Mouse (Mus musculus): ENCODE measurements around the gene Epn3. TPM values are rescaled to one million over a fixed set of nuclear protein-coding genes. Genes with fewer than 3 reads are reported as not detected.

Gene Epn3
- not detected for total RNA-seq (2021)
- long read RNA-seq, experiment 1, result 0 reads
- long read RNA-seq, experiment 2, result 0 reads

GRCm38 (mm10) chr11:94499661-94500152 is at the start of gene Epn3:
TSS of gene Epn3 (minus strand) at chr11:94499974.
- no peak for DNase-seq (ENCODE audit: low spot score)

- peak; percentile 96 for DNase-seq (ENCODE audit: low spot score)
Observed at GRCm38 (mm10) chr11:94548888-94549690, 49.3 kb upstream of the Epn3 start, which contains the start of gene Rsad1. TSS of gene Rsad1 (minus strand) at chr11:94549255.

DNA sequence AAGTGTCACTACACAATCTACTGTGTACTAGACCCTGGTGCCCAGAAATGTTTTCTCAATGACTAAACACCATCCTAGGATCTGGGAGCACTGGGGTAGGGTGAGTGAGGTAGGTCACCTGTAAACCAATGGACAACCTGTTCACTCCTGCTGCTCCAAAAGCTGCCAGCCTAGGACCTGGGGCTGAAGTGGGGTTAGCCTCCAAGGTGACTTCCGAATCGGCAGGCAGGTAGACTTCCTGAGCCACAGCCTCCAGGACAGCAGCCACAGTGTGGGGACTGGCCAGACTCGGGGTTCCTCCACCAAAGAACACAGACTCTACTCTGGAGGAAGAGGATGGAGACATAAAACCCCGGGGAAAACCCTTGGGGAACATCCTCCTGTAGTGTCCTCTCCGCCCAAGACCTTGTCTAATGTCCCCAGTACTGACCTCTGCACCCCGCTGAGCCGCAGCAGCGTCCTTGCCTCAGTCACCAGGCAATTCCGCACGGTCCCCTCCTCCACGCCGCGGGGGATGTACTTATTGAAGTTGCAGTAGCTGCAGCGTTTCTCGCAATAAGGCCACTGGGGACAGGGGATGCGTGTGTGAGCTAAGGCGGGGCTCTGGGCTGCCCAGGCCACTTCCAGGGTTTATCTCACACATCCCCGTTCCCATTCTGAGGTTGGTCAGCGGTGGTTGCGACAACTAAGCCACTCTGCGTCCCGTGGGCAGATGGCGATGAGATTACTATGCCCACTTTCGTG is 48.4 kb upstream of the Epn3 start:
- peak; percentile 26 for DNase-seq (ENCODE audit: low spot score)

DNA sequence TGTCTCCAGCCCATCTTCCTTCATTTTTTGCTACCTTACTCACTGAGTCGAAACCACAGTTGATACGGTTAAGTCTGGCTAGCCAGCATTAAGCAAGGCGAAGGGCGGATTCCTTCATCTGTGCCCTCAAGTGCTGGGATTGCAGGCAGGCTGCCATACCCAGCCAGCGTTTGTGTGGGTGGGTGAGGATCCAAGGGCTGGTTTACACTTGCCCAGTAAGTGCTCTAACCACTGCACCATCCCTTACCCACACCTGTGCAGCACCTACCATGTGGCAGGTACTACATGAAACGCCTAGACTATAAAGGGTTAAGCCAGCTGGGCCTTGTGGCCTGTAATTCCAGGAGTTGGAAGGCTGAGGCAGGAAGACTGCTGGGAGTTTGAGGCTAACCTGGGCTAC is 47.5 kb upstream of the Epn3 start:
- no peak for DNase-seq (ENCODE audit: low spot score)

GRCm38 (mm10) chr11:94546381-94546780 is 46.6 kb upstream of the Epn3 start:
- DNase-seq (ENCODE audit: low spot score), result no peak

- no peak for DNase-seq (ENCODE audit: low spot score)
Observed at GRCm38 (mm10) chr11:94544422-94544821, 44.6 kb upstream of the Epn3 start.

GRCm38 (mm10) chr11:94543932-94544331 is 44.2 kb upstream of the Epn3 start:
- peak; percentile 96 for DNase-seq (ENCODE audit: low spot score)

- no peak for DNase-seq (ENCODE audit: low spot score)
Observed at GRCm38 (mm10) chr11:94543344-94543743, 43.6 kb upstream of the Epn3 start.

DNA sequence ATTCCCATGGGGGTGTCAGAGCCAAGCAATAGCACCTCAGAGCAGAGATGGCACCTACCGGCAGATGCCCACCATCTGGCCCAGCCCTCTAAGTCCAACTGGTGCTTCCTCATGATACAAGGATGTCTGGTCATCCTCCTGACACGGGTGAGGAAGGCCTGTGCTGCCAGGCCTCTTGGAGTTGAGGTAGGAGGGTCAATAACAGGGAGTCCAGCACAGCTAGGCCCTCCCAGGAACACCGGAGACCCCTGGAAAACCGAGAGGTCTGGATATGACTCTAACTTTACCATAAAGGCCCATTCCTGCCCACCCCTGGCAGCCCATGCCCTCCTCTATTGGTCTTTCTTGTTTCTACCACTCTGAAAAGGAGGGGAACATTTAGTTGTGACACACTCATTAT is 42.6 kb upstream of the Epn3 start:
- no peak for DNase-seq (ENCODE audit: low spot score)

GRCm38 (mm10) chr11:94539761-94540160 is 40.0 kb upstream of the Epn3 start:
- no peak for DNase-seq (ENCODE audit: low spot score)

GRCm38 (mm10) chr11:94538733-94539292 is 39.0 kb upstream of the Epn3 start:
- DNase-seq (ENCODE audit: low spot score), result no peak

DNA sequence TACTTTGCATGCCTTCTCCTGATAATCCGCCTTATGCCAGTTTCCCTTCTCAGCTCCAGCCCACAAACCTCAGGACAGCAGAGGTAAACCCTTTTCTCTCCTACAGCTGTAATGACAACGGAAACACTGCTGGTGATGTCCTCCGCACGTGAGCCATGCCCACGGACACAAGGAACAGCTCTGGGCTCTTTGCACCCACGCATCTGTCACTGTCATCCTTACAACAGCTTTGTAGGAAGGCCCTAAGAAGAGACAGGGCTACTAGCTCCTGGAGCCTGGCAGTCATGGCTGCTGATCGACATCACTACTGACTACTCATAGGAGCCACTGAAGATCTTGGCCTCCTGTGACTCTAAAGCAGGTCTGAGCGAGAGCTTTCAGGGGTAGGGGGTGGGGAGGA is 33.4 kb upstream of the Epn3 start:
- no peak for DNase-seq (ENCODE audit: low spot score)

GRCm38 (mm10) chr11:94528879-94529278 is 29.1 kb upstream of the Epn3 start:
- no peak for DNase-seq (ENCODE audit: low spot score)

DNA sequence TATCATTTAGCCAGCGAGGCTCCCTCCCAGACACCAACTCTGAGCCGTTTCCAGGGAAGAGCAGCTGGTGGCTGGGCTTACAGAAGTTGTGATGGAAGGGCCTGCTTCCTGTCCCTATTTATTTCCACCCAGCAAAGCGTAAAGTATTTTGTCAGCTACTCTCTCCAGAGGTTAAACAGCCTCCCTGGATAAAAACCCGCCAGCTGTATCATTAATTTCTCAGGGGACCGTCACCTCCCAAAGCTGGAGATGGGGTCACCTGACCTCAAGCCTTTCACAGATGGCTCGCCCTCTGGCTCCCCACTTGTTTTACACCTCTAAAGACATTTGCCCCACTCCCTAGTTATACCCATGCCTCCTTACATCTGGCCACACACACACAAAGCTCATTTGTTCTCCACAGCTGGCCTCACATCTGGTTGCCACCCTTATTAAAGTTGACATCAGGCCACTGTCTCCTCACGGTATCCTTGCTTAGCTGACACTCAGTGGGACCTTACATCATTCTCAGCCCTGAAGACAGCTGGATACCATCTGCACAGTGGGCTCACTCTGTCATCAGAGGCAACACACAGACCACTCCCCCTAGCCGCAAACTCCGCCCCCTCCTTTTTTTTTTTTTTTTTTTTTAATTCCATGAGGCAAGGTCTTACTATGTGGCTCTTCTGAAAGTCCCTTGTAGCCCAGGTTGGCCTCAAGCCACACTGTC is 26.6 kb upstream of the Epn3 start:
- DNase-seq (ENCODE audit: low spot score), result no peak

DNA sequence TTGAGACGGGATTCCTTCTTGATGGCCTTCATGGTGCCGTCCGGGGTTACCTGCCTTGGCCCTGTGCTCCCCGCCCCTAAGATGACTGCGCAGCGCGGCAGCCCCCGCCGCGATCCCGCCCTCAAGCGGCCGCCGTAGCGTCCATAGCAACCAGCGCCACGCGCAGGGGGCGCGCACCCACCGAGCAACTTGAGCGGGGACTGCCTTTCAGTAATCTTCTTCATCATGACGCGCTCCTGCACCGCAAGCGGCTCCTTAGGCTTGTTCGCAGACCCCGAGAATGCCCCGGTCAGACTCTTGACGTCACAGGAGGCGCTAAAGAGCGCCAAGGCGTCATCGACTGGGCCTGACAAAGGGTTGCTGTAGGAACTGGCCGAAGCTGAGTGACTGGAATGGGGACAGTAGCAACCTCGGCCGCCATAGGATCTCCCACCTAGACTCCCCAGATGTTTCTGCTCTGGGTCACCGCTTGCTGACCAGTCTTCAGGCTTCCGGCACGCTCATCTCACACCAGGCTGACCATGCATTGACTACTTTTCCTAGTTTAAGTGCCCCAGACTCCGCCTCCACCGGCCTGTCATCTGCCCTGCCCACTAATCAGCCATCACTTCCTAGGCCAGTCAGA is 21.6 kb upstream of the Epn3 start, which contains the start of gene Mycbpap:
Gene Mycbpap, minus strand, starts transcription at position 524 of the 625 bp plus-strand sequence.
- DNase-seq (ENCODE audit: low spot score), result peak; percentile 24

GRCm38 (mm10) chr11:94513452-94513851 is 13.7 kb upstream of the Epn3 start:
- DNase-seq (ENCODE audit: low spot score), result no peak

- no peak for DNase-seq (ENCODE audit: low spot score)
Observed at GRCm38 (mm10) chr11:94508976-94509375, 9.2 kb upstream of the Epn3 start.

DNA sequence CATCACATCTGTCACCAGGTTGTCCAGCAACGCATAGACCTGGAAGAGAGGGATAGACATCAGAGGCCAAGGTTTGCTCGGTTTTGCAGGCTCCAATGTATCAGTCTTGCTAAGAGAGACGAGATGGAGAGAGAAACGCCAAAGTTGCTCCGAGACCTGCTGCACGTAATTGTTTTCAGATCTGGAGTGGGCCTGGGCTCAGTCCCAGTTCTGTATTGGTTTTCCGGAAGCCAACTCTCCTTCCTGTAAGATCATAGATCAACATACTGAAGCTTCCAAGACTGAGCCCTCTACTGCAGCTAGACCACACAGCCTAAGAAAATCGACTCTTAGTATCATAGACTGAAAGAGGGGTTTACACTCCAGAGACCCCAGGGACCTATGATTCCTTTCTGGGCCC is 1.7 kb upstream of the Epn3 start:
- DNase-seq (ENCODE audit: low spot score), result no peak

DNA sequence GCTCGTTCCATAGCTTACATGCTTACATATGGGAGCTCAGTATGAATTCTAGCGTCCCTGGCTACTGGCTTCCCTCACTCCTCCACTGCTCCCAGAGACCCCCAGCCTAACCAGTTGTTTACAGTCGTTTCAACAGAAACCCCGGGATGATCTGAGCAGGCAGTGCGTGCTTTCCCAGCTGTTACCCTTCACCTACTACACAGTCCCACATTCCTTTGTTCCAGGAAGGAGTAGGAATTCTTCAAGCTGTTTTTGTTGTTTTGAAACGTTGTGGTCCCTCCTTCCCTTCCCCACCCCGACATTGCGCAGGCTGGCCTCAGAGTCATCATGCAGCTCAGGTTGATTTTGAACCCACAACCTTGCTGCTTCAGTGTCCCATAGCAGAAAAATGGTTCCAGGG is 588 bp upstream of the Epn3 start:
- DNase-seq (ENCODE audit: low spot score), result no peak

- DNase-seq (ENCODE audit: low spot score), result no peak
Observed at GRCm38 (mm10) chr11:94499035-94499434, 739 bp downstream of the Epn3 start.

Measured in gastrocnemius, adult 18-20 months (tissue).